Mouse (Mus musculus) embryonic fibroblast, embryonic 13.5 days (primary cell): ENCODE data around the gene Tnxb. TPM values are rescaled to one million over a fixed set of nuclear protein-coding genes. Genes with fewer than 3 reads are reported as not detected.
A peak's percentile ranks its signal among the peaks of the same experiment; 100 is the strongest.

Experiments
- H3K27ac ChIP-seq: 2 replicates; pipeline ENCODE4 v1.5.1; 2012; ENCODE audit warnings: low read length, control low read depth, inconsistent platforms; ENCODE audit not compliant: insufficient read depth
- H3K4me1 ChIP-seq: 2 replicates; pipeline ENCODE4 v1.6.1; 2011; ENCODE audit warnings: low read length; ENCODE audit not compliant: control insufficient read depth, insufficient read depth
- H3K4me3 ChIP-seq: 2 replicates; pipeline ENCODE4 v1.5.1; 2011; ENCODE audit warnings: mild to moderate bottlenecking, control low read depth, low read length; ENCODE audit not compliant: insufficient read depth
- CTCF ChIP-seq: IDR thresholded peaks from 2 replicates; pipeline ENCODE4 v1.5.1; 2011; ENCODE audit warnings: mild to moderate bottlenecking, control low read depth, low read length, moderate library complexity, borderline replicate concordance; ENCODE audit not compliant: insufficient read depth
- POLR2A ChIP-seq: IDR thresholded peaks from 2 replicates; pipeline ENCODE4 v1.6.1; 2011; ENCODE audit warnings: low read depth, mild to moderate bottlenecking, control low read depth, low read length, moderate library complexity
- polyA plus RNA-seq: library from polyadenylated mRNA; stranded (reverse); fragments of >200 nt; gene quantifications from 2 replicates; pipeline ENCODE4 v1.2.4, GENCODE M21; 2011; ENCODE audit warnings: low read depth; ENCODE audit not compliant: missing spikeins, insufficient read length

The Tnxb gene
- polyA plus RNA-seq: 0.19 and 0.20 TPM in 2 replicates

GRCm38 (mm10) chr17:34670235-34670634 lies at the start of gene Tnxb:
Tnxb (plus strand) TSS chr17:34670535.
- TF ChIP-seq POLR2A: no peak
- TF ChIP-seq CTCF: no peak
- H3K4me3 ChIP-seq: no peak within 1 kb of the TSS

DNA sequence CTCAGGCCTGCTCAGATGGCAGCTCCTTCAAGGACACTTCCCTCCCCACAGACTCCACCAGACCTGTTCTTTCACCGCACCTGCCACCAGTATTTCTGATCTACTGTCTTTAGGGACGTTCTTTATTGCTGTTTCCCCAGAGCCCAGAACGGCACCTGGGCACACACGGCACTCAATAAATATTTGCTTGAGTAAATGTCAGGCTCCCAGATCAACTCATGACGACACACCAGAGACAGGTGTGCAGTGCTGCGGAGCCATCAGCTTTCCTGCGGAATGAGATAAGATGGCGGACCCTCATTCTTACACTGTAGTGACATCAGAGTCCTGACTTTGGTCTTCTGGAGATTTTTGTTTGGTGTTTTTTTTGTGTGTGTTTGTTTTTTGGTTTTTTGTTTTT lies 49.3 kb upstream of the Tnxb start:
- 0 out of 2 replicates have a peak, but pooled peaks cover under 1% of the 10 kb centered on the region for H3K4me1 ChIP-seq
- no peak for TF ChIP-seq CTCF
- H3K27ac ChIP-seq: no peak overlapping the region
- H3K4me3 ChIP-seq: no peak overlapping the region

More at GRCm38 (mm10) chr17:34670235-34670634, at the start of gene Tnxb:
- Histone ChIP-seq H3K27ac (no peak within 1 kb of the TSS), H3K4me1 (no peaks in the 10 kb centered on the region)

GRCm38 (mm10) chr17:34623161-34623560 lies 47.2 kb upstream of the Tnxb start:
- no peak for TF ChIP-seq POLR2A
- Histone ChIP-seq H3K27ac (no peak overlapping the region), H3K4me3 (no peak overlapping the region), H3K4me1 (peaks cover 4% of the 10 kb centered on the region; the same call in 1 of the 2 replicates)

DNA sequence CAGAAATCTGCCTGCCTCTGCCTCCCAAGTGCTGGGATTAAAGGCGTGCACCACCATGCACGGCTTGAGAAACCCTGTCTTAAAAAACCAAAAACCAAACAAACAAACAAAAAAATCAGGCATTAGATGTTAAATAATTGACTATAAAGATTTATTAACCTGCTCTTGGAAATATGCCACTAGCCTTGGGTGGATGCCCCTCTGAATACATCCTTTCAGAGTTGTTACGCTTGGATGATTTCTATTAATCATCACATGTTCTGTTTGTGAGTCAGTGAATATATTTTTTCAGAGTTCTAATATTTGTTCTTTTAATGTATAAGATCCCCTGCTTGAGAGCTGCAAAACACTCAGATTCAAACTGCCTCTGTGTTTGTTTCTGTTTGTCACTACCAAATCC lies 45.4 kb upstream of the Tnxb start:
- no peak overlapping the region for H3K4me3 ChIP-seq
- TF ChIP-seq POLR2A (no peak), CTCF (no peak)
- peaks cover 9% of the 10 kb centered on the region; the same call in 1 of the 2 replicates for H3K4me1 ChIP-seq
- H3K27ac ChIP-seq: no peak overlapping the region

DNA sequence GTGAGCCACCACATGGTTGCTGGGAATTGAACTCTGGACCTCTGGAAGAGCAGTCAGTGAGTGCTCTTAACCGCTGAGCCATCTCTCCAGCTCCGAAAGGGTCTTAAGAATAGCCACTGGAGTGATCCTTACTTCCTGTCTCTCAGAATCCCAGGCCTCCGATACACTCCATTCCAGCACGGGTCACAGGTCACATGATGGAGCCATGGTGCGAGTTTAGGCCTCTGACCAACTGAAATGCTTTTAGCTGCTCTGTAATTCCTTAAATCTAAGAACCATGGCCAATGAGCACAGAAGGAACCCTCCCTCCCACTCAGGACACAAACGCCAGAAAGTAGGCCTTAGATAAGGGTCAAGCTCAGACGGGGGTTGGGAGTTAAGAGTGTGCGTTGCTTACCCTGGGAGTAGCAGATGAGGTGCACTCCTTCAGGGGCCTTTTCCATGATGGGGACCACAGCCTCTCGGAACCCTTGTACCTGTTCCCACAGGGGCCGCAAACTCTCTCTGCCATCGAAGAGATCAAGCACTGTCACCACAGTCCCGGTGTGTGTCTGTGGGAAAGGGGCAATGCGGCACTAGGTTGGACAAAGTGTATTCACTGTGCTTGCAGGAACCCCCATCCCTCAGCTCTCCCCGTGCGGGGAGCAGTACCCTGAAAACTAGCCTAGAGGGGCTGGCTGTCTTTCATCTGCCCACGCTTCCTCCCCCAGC lies 44.1 kb upstream of the Tnxb start:
- Histone ChIP-seq H3K4me1 (peaks cover 9% of the 10 kb centered on the region; the same call in 1 of the 2 replicates), H3K27ac (no peak overlapping the region), H3K4me3 (peak overlapping the region; percentile 93)
- TF ChIP-seq CTCF (no peak), POLR2A (no peak)

- H3K27ac ChIP-seq: peak overlapping the region; percentile 15
- peak overlapping the region; percentile 93 for H3K4me3 ChIP-seq
- peak; percentile 43; the same call in 1 of the 2 replicates for TF ChIP-seq CTCF
- no peak for TF ChIP-seq POLR2A
- peaks cover 9% of the 10 kb centered on the region; the same call in 1 of the 2 replicates for H3K4me1 ChIP-seq
These were observed 43.6 kb upstream of the Tnxb start for GRCm38 (mm10) chr17:34626773-34627092.

DNA sequence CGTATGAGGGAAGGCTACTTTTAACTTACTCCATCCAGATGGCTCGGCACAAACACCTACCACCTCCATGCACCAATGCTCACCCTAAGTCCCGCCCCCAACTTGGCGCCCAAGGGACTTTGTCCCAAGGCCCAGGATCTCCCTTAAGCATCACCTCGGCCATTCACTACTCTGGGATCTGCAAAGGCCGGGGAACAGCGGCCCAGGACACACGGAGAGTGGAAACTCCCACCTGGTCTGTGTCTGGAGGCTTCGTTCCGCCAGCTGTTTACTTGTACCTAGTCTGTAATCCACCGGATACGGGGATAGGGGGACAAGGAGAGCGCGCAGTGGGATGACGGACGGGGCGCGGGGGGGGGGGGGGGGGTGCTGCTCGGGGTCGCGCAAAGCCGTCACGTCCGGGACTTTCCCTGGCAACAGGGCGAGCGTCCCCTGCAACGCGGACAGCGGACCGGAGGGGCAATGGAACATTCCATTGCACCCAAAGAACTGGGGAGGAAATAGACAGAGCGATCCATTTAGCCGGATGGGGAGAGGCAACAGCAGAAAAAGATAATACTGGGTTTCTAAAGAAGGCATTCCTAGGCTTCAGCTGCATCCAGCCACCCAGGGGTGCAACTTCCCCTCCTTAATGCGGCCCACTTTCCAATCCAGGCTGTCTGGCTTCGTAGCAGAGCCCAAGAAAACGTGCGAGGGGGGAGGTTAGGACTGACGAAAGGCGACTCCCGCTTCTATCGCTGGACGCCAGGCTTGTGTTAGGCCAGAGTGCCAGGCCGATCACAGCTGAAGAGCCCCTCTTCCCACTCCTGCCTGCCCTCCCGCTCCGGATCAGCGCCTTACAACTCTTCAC lies 43.0 kb upstream of the Tnxb start:
- H3K27ac ChIP-seq: peak overlapping the region; percentile 77
- H3K4me3 ChIP-seq: peak overlapping the region; percentile 93
- peaks cover 9% of the 10 kb centered on the region; the same call in 1 of the 2 replicates for H3K4me1 ChIP-seq
- TF ChIP-seq CTCF (no peak), POLR2A (peak; percentile 83)

DNA sequence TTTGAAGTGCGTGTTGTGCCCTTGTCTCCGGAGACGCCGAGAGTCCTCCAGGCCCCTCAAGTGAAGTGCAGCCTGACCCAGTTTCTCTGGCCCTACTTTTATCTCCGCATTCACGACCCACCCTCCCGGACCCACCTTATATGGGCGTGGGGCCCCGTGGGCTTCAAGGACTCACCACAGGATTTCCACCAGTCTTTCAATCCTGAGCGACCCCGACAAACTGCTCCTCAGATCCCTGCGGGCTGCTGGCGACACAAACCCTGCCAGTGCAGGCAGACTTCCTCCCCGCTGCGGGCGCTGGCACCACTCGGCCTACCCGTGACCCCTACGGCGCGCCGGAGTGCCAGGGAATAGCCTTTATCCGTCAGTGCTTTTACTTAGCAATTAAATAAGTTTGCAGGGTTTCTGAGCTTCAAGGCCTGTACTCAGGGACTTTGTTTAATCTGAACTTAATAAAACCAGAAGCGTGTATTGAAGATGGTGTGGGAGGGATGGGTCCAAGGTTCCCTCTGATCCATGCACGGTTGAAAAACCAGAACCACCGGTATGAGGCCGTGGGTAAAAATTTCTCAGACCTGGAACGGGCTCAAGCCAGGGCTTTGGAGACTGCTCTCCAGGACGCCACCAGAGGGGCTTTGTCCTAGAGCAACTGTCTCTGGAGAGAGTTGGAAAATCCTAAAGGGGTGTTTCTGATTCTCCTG lies 42.2 kb upstream of the Tnxb start, which contains the start of gene Ppt2:
Ppt2 (minus strand) TSS at position 568 of the 701 bp plus-strand sequence.
- TF ChIP-seq POLR2A (no peak; the same call in 1 of the 2 replicates), CTCF (no peak)
- Histone ChIP-seq H3K27ac (peak within 1 kb of the TSS; percentile 77), H3K4me3 (peak within 1 kb of the TSS; percentile 45), H3K4me1 (peaks cover 9% of the 10 kb centered on the region; the same call in 1 of the 2 replicates)

DNA sequence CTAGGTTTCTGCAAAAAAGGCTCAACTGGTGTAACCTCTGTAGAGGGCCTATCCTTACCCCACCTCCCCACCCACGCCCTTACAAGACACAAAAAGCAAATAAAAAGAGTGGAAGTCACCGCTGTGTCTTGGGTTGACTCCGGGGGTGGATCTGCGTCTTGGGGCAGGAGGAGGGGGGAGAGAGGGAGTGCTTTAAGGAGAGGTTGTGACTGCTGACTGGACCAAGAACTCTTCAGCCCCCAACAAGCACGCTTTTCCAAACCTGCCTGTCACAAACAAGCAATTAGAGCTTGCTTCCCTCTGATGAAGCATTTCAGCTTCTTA lies 41.7 kb upstream of the Tnxb start:
- TF ChIP-seq CTCF: no peak
- 0 out of 2 replicates have a peak, but pooled peaks have one; percentile 12 for TF ChIP-seq POLR2A
- Histone ChIP-seq H3K4me3 (peak overlapping the region; percentile 45; the same call in 1 of the 2 replicates), H3K27ac (no peak overlapping the region), H3K4me1 (peaks cover 9% of the 10 kb centered on the region; the same call in 1 of the 2 replicates)

GRCm38 (mm10) chr17:34629221-34629751 lies 41.0 kb upstream of the Tnxb start, which contains the start of gene Prrt1:
Prrt1 (plus strand) TSS chr17:34629533.
- Histone ChIP-seq H3K4me1 (peaks cover 9% of the 10 kb centered on the region; the same call in 1 of the 2 replicates), H3K4me3 (peak within 1 kb of the TSS; percentile 45; the same call in 1 of the 2 replicates), H3K27ac (no peak within 1 kb of the TSS)
- TF ChIP-seq POLR2A (no peak), CTCF (no peak)
